Mouse (Mus musculus) cerebellum, adult 2 months (tissue): ENCODE data around the gene Slc47a1. TPM values are rescaled to one million over a fixed set of nuclear protein-coding genes. Genes with fewer than 3 reads are reported as not detected.

Experiments used
- DNase-seq, 2 experiments: peaks; one replicate each; pipeline ENCODE4 v3.0.0; 2021
- H3K27ac ChIP-seq: fragments of 200-500 bp; 2 replicates; pipeline ENCODE4 v1.5.1; 2012; ENCODE audit warnings: low read length, control low read depth, inconsistent platforms; ENCODE audit not compliant: insufficient read depth
- H3K27me3 ChIP-seq: fragments of 200-500 bp; 2 replicates; pipeline ENCODE4 v1.6.1; 2012; ENCODE audit warnings: inconsistent platforms, mild to moderate bottlenecking, low read length, moderate library complexity; ENCODE audit not compliant: control insufficient read depth, insufficient read depth
- H3K4me1 ChIP-seq: fragments of 200-500 bp; 2 replicates; pipeline ENCODE4 v1.6.1; 2011; ENCODE audit warnings: low read length; ENCODE audit not compliant: control insufficient read depth, insufficient read depth
- H3K4me3 ChIP-seq: fragments of 200-500 bp; replicated peaks from 2 replicates; pipeline ENCODE3; 2011; ENCODE audit warnings: mild to moderate bottlenecking, low read depth, low read length, control low read depth; ENCODE audit not compliant: insufficient read depth
- CTCF ChIP-seq: fragments of 200-500 bp; IDR thresholded peaks from 2 replicates; pipeline ENCODE4 v1.5.1; 2011; ENCODE audit warnings: low read depth, mild to moderate bottlenecking, control low read depth, low read length, moderate library complexity, borderline replicate concordance; ENCODE audit not compliant: insufficient read depth
- POLR2A ChIP-seq: fragments of 200-500 bp; IDR thresholded peaks from 2 replicates; pipeline ENCODE4 v1.6.1; 2011; ENCODE audit warnings: low read length, control low read depth, borderline replicate concordance; ENCODE audit not compliant: insufficient read depth
- WGBS: fragments of 180-500 bp; shearing (Covaris S2); methylation state at CpG from one replicate; pipeline ENCODE4 v1.1.7; 2018; 5-methylcytosine and 5-hydroxymethylcytosine counted together
- polyA plus RNA-seq: library from polyadenylated mRNA; depleted of rRNA; stranded (reverse); fragments of >200 nt; gene quantifications from 2 replicates; pipeline ENCODE4 v1.2.3, GENCODE M21; 2012

Gene Slc47a1
- polyA plus RNA-seq, 1 experiment = 1.00 TPM

DNA sequence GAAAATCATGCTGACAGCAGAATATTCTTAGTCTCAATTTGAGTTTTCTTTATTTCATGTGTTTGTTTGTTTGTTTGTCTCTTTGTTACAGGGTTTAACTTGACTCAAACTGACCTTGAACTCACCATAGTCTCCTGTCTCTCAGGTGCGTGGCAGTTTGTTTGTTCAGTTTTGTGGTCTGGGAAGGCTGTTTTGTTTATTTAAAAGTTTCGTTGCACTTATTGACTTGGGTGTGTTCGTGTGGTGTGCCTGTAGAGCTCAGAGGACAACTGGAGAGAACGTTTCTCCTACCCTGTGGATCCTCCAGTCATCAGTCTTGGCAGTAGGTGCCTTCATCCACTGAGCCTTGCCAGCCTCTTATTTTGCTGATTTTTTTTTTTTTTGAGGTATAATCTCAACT is 10.8 kb upstream of the Slc47a1 start:
- no peak overlapping the region for H3K4me3 ChIP-seq
- H3K27me3 ChIP-seq = no peaks in the 10 kb centered on the region
- TF ChIP-seq POLR2A (no peak), CTCF (no peak)
- WGBS = 77% methylated on average over 4 of the region's 4 CpGs
- no peak overlapping the region for H3K27ac ChIP-seq
- no peak for DNase-seq
- H3K4me1 ChIP-seq = no peaks in the 10 kb centered on the region

DNA sequence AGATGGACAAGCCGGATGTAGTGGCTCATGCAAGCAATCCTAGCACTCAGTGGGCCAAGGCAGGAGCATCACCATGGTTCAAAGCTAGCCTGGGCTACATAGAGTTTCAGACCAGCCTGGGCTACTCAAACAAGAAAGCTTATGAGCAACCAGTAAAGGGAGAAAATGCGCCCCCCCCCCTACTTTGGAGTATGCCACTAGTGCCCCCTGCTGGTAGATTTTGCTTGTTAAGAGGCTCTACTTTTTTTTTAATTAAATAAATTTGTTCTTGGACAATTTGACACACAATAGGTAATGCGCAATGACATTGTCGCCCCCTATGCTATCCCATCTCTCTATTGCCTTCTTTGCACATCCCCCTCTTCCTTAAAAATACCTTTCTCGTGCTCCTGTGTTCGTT is 9.9 kb upstream of the Slc47a1 start:
- Histone ChIP-seq H3K4me3 (no peak overlapping the region), H3K4me1 (no peaks in the 10 kb centered on the region), H3K27ac (no peak overlapping the region), H3K27me3 (no peaks in the 10 kb centered on the region)
- DNase-seq = no peak
- TF ChIP-seq POLR2A (no peak), CTCF (peak; percentile 28; the same call in 1 of the 2 replicates)
- 58% methylated on average over 6 of the region's 6 CpGs for WGBS

DNA sequence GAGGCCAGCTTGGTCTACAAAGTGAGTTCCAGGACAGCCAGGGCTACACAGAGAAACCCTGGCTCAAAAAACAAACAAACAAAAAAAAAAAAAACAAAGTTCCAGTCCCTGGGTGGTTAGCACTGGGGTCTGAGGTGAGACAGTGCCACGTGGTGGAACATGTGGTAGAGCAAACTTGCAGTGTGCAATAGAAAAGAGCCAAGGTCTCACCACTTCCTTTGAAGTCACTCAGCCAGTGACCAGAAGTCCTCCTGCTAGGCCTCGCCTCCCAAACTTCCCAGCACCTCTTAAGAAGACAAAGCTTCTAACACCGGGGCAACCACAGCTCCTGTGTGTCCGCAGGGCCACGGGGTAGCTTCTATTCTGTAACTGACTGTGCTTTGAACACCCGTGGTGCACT is 9.1 kb upstream of the Slc47a1 start:
- Histone ChIP-seq H3K27ac (no peak overlapping the region), H3K4me3 (no peak overlapping the region), H3K4me1 (no peaks in the 10 kb centered on the region), H3K27me3 (no peaks in the 10 kb centered on the region)
- 74% methylated on average over 6 of the region's 6 CpGs for WGBS
- TF ChIP-seq POLR2A = no peak
- no peak for TF ChIP-seq CTCF
- DNase-seq = no peak

DNA sequence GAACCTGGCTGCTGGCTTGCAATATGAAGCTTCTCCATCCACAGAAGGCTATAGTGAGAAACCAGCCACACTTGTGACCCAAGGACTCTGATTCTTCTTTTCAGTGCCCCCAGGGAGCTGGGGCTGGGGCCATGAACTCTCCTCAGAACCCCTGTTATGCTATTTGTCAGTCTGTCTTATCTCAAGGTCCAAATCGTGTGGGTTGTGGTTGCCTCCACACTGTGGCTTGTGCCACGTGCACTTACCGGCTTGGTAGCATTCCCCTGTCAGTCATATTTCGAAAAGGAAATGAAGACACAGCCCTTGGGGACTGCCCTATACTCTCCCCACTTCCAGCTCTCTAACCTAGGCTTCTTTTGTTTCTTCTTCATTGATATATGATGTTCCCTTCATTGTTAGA is 7.6 kb upstream of the Slc47a1 start:
- no peaks in the 10 kb centered on the region for H3K4me1 ChIP-seq
- TF ChIP-seq CTCF = no peak
- no peak for TF ChIP-seq POLR2A
- WGBS = 81% methylated on average over 4 of the region's 4 CpGs

DNA sequence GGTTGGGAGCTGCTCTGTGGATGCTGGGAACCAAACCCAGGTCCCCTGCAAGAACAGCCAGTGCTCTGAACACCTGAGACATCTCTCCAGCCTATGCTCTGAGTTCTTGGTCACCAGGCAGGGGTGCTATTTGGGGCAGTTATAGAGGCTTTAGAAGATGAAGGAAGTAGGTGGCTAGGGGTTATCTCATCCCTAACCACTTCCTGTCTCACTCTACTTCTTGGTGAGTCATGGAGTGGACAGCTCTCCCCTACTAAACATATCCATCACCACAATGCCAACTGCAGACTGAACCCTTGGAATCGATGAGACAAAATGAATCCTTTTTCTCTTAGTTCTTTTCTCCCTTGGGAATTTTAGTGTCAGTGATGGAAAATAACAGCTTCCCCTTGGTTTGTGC is 3.1 kb upstream of the Slc47a1 start:
- Histone ChIP-seq H3K27me3 (no peaks in the 10 kb centered on the region), H3K4me3 (no peak overlapping the region), H3K27ac (no peak overlapping the region), H3K4me1 (no peaks in the 10 kb centered on the region)
- WGBS = 97% methylated on average over 1 of the region's 1 CpGs
- TF ChIP-seq CTCF (no peak), POLR2A (no peak)
- DNase-seq = no peak

More for the DNA sequence above, 7.6 kb upstream of the Slc47a1 start:
- no peak overlapping the region for H3K4me3 ChIP-seq
- DNase-seq = no peak
- H3K27ac ChIP-seq = no peak overlapping the region
- no peaks in the 10 kb centered on the region for H3K27me3 ChIP-seq

DNA sequence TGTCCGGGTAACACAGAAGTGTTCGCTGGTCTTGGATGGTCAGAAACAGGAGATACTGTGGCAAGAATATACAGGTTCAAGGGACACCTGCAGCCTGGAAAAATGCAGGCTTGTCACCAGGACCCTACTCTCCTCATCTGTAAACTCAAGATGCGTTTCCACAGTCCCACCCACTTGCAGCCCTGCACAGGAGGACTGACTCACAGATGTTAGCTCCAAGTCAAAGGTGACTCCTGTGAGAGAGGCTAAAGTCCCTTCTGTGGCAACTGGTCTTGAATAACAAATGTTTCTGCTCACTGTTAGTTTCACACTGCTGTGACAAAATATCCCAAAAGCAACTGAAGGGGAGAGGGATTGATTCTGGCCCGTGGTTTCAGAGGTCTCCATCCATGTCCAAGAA is 506 bp upstream of the Slc47a1 start:
- 80% methylated on average over 4 of the region's 4 CpGs for WGBS
- no peak for TF ChIP-seq POLR2A
- no peak for TF ChIP-seq CTCF
- no peak overlapping the region for H3K27ac ChIP-seq

DNA sequence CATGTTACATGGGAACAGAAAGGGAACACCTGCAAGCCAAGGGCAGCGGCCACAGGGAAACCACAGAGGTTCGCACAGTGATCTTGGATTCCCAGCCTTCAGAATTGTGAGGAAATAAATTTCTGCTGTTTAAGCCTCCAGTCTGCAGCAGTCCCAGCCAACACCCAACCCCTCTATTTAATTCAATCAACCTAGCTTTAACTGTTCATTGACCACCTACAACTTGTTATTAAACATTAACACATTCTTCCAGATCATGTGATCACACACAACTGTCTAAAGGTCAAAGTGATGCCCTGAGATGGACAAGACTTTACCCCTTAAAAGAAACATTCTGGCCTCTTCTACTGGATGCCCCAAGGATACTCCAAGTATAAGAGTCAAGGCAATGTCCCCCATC is 9.5 kb downstream of the Slc47a1 start:
- no peak overlapping the region for H3K27ac ChIP-seq
- WGBS = 95% methylated on average over 2 of the region's 2 CpGs
- TF ChIP-seq POLR2A (no peak), CTCF (no peak)
- H3K27me3 ChIP-seq = no peaks in the 10 kb centered on the region
- no peak overlapping the region for H3K4me3 ChIP-seq
- no peaks in the 10 kb centered on the region for H3K4me1 ChIP-seq
- DNase-seq = no peak

More for the DNA sequence above, 506 bp upstream of the Slc47a1 start:
- DNase-seq = no peak
- H3K4me1 ChIP-seq = no peaks in the 10 kb centered on the region
- no peak overlapping the region for H3K4me3 ChIP-seq
- H3K27me3 ChIP-seq = no peaks in the 10 kb centered on the region; the same call in 1 of the 2 replicates

DNA sequence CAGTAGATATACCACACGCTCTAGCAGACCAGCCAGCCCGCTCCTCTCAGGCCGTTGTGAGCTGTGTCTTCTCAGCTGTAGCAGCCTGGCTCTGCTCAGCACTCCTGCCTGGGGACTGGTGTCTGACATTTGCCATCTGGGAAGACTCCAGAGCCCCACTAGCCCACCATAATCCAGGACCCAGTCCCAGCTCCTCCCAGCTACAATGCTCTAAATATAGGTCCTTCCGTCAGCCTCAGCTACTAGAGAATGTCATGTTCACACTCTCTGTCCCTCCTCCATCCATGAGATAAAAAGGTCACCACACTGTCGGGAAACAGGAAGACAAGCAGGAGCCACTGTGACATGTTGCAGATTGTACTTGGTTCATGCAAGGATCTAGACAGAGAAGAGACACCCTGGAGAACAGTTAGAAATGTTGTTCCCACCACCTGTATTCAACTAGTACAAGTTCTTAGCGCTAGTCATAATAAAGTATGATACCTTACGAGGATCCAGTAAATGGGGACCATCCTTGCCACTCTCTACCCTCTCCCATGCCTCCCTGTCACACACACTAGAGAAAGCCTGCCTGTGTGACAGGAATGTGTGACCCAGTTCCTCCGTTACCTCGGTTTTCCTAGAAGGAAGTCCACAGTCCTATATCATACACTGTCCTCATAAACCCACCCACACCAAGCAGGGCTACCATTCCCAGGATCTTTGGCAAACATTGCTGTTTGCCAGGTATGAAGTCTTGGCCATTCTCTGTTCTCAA is 11.4 kb downstream of the Slc47a1 start:
- no peak for DNase-seq
- H3K27me3 ChIP-seq = no peaks in the 10 kb centered on the region
- no peak overlapping the region for H3K4me3 ChIP-seq
- 73% methylated on average over 9 of the region's 9 CpGs for WGBS
- H3K27ac ChIP-seq = no peak overlapping the region
- no peaks in the 10 kb centered on the region for H3K4me1 ChIP-seq
- no peak for TF ChIP-seq CTCF
- TF ChIP-seq POLR2A = no peak

DNA sequence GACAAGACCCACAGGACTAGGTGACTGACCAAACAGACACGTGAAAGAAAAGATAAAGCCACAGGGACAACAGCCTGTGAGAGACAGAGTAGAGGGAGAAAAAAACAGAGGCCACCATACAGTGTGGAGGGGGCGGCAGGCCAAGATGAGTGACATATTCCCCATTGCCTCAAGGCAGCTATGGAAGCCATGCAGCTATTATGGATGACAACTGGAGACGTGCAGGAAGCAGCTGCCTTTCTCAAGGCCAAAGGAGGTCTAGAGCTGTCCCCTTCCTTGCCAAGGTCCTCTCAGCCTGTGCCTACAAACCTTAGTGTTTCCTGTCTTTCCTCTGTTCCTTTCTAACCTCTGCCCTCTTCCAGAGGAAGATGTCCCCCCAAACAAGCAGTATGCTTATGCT is 12.2 kb downstream of the Slc47a1 start:
- WGBS = 76% methylated on average over 3 of the region's 3 CpGs
- Histone ChIP-seq H3K27ac (no peak overlapping the region), H3K4me1 (no peaks in the 10 kb centered on the region), H3K27me3 (no peaks in the 10 kb centered on the region), H3K4me3 (no peak overlapping the region)
- TF ChIP-seq POLR2A (no peak), CTCF (no peak)
- DNase-seq = no peak
